Mouse (Mus musculus) left cerebral cortex, postnatal 25 days (tissue): ENCODE measurements around the gene Wnt5b. TPM values are rescaled to one million over a fixed set of nuclear protein-coding genes. Genes with fewer than 3 reads are reported as not detected.

Source experiments
- DNase-seq, 2 experiments: peaks; one replicate each; pipeline ENCODE4 v3.0.0; 2022; ENCODE audit warnings: low spot score in 2 of 2, mixed read lengths in 1 of 2
- intact Hi-C: fragments of 180-260 bp; cut with DNase I; formaldehyde crosslinking; loops from one replicate; pipeline ENCODE4 v1.15.1; 2025
- total RNA-seq, 2 experiments: library from RNA; stranded (reverse); gene quantifications; 2 replicates each; pipeline ENCODE4 v1.2.3; 2021

Gene Wnt5b
- total RNA-seq = 1 to 10 TPM; 1.6 to 1.9 TPM

DNA sequence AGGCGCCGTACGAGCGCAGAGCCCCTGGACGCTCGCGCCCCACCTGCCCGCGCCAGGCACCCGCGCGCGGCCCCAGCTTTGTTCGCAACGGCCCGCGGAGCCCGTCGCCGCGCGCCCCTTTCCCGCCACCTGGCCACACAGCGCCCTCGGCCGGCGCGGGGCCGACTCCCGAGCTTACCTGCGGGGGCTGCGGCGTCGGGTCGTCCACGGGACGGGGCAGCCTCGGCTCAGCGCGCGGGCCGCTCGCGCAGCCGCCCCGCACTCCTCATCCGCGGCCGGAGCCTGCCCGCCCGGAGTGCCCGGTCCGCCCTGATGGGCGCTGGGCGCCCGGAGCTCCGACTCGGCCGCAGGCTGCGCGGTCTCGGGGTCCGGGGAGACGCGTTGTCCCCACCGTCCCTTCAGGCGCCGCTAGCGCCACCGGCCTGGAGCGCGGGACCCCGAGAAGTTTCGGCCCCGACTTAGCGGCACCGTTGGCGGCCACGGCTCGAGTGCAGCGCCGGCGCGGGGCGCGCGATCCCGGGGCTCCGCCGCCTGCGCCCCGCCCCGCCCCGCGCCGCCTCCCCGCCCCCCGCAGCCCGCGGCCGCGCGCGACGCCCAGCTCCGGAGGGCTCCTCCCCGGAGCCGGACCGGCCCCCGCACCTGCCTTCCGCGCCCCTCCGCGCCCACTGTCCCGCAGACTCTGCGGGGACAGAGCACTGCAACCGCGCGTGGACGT lies at the start of gene Wnt5b:
Gene Wnt5b, minus strand, starts transcription at position 545 of the 715 bp plus-strand sequence.
- intact Hi-C loops = no loop called here
- DNase-seq = peak in 1 of 2 experiments; percentile 13

GRCm38 (mm10) chr6:119590872-119591271 lies 46.7 kb upstream of the Wnt5b start:
- DNase-seq = no peak
- intact Hi-C loops = no loop called here

DNA sequence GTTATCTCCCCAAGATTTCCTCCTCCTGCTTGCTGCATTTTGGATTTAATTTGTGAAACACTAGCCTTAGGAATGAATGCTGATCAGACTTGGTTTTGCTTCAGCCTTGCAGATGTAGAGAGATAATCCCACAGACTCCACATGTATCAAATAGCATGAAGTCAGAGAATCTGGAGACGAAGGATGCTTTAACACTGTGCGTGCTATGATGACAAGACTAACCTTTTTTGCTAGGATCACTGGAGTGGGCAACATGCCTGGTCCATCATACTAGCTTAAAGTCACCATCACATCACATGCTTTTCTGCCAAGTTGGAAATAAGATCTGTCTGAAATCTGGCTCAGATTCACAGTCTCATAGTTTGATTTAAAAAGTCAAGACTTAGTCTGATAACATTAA lies 43.8 kb upstream of the Wnt5b start:
- intact Hi-C loops = no loop called here
- DNase-seq = no peak

DNA sequence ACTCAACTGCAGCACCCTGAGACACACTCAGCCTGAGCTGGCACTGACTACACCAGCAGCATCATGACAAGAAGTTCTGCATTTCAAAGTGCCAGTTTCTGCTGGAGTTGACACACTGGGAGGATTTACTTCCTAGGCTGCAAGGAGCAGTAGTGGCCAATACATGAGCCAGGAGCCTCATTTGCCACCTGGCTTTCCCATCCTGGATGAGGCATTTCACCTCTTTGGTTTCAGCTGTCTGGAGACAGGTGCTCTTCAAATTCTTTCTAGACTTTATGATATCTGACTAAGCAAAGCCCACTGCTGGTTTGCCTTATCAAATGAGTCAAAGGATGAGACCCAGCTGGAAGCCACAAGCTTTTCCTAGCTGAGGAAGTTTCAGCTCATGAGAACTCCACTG lies 43.3 kb upstream of the Wnt5b start:
- intact Hi-C loops = no loop called here
- no peak for DNase-seq

DNA sequence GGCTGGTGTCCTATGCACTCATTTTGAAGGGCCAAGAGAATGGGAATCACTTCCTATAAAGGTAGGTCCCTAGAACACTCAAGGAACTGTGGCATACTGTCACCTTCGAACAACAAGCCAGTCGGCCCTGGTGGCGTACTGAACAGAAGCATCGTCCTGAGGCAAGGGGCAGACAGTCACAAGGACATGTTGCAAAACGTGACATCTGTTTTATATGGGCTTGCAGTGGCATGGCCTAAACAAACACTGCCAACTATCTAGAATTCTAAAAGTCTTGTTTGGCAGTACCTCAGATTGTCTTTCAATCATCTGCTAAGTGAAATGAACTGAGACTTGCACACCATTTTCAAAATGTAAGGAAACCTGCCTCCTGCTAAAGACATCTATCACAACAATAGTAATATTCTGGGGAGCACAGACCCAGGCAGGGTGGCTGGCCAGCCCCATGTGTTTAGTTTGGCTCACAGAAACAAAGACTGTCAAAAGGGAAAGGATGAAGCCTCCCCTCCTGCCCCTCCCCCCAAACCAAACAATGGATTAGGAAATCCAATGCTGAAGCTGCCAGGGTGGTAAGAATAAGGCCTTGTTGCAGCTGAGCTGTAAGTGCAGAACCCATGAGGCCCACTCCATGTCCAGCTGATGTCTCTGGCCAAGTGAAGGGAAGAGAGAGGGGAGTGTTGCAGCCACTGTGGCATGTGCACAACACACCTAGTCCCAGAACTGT lies 41.7 kb upstream of the Wnt5b start:
- DNase-seq = peak in 1 of 2 experiments; percentile 39
- intact Hi-C loops = no loop called here

DNA sequence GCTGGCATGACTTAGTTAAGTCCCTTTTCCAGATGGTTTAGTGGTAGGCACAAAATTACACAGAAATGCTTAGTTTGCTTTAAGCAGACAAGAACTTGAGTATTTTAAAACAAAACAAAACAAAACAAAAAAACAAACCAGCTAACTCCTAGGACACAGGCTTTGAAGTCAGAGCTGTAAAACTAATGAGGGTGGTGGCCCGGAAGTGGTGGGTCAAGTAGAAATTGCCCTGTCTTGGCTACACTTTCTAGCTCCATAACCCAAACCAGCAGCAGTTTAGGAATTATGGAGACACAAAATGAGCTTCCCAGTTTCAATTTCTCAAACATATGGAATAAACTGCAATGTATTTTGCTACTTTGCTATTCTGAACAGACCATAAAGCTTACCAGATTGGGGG lies 39.9 kb upstream of the Wnt5b start:
- DNase-seq = no peak
- intact Hi-C loops = no loop called here

- DNase-seq = no peak
- intact Hi-C loops = no loop called here
Observed at GRCm38 (mm10) chr6:119583165-119583564, 39.0 kb upstream of the Wnt5b start.

- intact Hi-C loops = no loop called here
Observed at GRCm38 (mm10) chr6:119576706-119577105, 32.6 kb upstream of the Wnt5b start.

GRCm38 (mm10) chr6:119575331-119575730 lies 31.2 kb upstream of the Wnt5b start:
- intact Hi-C loops = no loop called here
- no peak for DNase-seq

More at GRCm38 (mm10) chr6:119576706-119577105, 32.6 kb upstream of the Wnt5b start:
- no peak for DNase-seq

DNA sequence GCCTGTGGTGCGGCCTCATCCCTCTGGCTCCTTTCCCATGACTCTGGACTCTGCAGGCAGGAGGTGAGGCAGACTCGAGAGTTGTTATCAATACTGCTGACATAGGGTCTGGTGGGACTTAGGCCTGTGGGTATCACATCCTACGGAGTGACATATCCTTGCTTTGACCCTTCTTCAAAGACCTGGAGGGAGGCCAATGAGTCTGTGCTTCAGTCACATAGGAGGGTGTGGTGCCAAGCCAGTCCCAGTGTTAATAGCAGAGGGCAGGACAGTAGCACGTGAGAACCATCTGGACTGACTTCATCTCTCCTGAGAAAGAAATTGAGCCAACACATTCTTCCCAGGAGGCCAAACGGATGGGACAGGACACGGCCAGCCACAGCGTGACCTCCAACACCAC lies 28.1 kb upstream of the Wnt5b start:
- intact Hi-C loops = no loop called here
- DNase-seq = no peak

DNA sequence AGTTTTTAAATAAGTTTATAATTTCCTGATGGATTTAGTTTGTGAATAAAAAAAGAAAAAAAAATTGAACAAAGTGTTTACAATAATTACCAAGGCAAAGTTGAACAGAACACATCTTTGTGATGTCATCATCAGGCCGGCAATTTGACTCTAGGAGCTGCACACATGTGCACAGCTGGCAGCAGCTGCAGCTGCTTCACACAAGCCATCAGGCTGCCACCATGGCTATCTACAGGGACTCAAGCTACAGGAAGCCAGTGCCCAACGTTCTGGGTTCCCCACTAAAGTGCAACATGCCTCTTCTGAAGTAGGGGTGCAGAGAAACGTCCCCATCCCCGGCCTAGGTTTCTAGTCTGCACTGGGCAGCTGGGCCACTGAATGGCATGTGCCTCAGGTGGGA lies 26.6 kb upstream of the Wnt5b start:
- no peak for DNase-seq
- intact Hi-C loops = no loop called here

DNA sequence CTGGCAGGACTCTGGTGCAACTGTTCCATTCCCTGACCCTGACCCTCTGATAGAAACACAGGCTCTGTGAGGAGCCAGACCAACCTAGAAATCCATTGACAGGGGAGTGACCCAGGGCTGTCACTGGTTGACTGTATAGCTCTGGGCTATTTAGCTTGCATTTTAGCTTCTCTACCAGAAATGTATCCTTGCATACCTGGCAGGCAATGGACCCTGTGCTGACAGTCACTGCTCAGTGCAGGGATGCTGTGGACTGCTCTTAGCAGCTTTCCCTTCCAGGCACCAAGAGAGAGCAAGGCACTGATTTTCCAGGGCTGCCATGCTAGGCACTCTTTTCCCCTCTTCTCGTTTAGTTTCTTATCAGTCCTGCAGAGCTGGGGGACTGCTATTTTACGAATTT lies 24.2 kb upstream of the Wnt5b start:
- intact Hi-C loops = no loop called here
- no peak for DNase-seq

DNA sequence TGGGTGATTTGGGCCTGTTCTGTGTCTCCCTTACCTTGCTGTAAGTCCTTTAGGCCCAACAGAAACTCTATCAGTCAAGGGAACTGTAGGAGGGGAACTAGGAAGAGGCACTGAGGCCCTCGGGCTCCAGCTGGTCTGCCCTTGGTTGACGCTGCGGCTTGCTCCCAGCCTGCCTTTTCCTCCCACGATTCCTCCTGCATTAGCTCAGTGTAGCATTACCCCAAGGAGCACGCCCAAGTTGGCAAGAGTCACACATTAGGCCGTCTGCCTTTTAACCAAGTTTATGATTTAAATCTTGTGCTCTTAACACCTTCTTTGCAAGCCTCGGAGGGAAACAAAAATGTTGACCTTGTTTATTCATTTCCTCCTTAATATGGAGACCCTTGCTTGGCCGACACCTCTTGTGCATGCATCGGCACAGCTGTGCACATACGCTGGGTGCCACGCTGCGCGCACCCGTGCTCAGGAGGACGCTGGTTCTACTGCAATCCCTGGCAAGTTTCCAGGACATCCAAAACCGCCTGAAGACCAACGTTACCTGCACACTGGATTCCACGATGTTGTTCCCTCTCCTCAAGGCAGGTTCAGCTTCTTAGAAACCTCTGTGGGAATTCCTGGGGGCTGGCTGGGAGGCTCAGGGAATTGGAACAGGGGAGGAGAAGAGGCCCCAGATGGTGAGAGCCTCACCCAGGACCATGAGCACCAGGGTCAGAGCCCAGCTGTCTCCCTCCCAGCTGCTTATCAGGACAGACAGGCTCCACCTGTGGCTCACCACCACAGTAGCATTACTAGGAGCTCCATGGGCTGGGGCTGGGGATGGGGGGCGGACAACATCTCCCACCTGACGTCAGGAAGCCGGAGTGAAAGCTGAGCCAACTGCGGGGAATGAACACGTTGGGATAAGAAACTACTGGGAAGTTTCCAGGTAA lies 21.6 kb upstream of the Wnt5b start:
- no peak for DNase-seq
- intact Hi-C loops = no loop called here

GRCm38 (mm10) chr6:119562558-119562957 lies 18.4 kb upstream of the Wnt5b start:
- intact Hi-C loops = no loop called here
- DNase-seq = no peak

DNA sequence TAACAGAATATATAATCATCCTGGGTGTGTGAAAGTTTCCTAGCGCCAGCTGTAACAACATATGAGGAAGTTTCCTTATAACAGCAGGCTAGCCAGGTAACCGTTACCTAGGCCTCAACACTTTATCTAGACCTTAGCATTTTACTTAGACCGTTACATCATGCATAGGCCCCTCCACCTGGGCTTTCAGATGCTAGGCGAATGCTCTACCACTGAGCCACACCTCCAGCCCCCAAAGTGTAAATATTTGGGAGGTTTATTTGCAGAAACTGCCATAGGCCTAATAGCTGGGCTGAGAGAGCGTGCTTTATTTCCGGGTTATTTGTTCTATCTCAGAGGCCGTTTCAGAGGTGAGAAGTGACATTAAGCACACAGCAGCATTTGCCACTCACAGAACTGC lies 14.7 kb upstream of the Wnt5b start:
- intact Hi-C loops = no loop called here
- no peak for DNase-seq

- no peak for DNase-seq
- intact Hi-C loops = no loop called here
Observed at GRCm38 (mm10) chr6:119554439-119554838, 10.3 kb upstream of the Wnt5b start.

GRCm38 (mm10) chr6:119544518-119544864 lies 344 bp upstream of the Wnt5b start:
- intact Hi-C loops = no loop called here

GRCm38 (mm10) chr6:119543456-119543802 lies 718 bp downstream of the Wnt5b start:
- intact Hi-C loops = no loop called here
- DNase-seq = no peak

More at GRCm38 (mm10) chr6:119544518-119544864, 344 bp upstream of the Wnt5b start:
- DNase-seq = peak in 1 of 2 experiments; percentile 12

GRCm38 (mm10) chr6:119535867-119536266 lies 8.3 kb downstream of the Wnt5b start:
- DNase-seq = no peak
- intact Hi-C loops = no loop called here

DNA sequence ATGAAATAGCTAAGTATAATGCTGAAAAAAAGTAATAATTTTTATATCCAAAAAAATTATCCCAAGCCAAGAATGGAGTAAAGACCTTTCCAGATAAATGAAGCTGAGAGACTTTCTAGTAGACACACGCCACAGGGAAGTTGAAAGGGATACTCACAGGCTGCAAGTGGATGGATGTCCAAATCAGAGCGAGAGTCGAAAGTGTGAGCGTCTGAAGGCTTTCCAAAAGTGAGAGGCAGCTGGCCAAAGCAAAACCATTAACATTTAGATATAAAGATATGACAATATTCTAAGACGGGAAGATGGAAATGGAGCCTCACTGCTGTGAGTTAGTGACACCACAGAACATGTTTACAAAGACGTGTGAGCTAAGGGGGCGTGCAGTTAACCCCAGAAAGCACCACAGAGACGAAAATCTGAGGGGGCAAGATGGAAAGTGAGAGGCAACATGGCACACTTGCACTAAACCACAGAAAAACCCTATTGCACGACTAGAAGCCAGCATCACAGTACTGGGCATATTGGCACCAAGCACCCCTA lies 10.9 kb downstream of the Wnt5b start:
- DNase-seq = no peak
- intact Hi-C loops = no loop called here
